Mouse (Mus musculus) WW6 (cell line): ENCODE measurements at regions not wholly inside any gene's neighbourhood (a gene's known extent, or its start where the extent isn't known, plus 50 kb on each side); places are given as distances from the start of the nearest gene placed in this dataset.

Experiments used
- DNase-seq: peaks from one replicate; pipeline ENCODE4 v3.0.0-alpha.2; 2013; ENCODE audit warnings: low read depth, low spot score

DNA sequence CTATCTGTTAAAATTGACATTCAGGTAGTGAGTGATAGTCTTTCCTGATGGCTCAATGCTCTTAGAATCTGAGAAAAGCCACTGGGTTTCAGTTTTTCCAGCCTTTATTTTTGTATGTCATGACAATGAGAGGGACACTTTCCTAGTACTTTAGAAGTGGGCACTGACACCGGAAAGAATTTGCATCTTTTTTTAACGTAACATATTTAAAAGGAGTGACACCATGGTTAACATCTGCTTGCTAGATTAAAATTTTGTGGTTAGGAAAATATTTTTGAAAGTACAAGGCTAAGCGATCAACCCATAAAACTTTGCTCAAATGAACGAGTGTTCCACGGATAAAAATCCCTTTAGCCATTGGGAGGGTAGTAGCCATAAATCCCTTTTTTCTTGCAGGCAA lies 174.7 kb downstream of the 1700129C05Rik start:
- DNase-seq = no peak

DNA sequence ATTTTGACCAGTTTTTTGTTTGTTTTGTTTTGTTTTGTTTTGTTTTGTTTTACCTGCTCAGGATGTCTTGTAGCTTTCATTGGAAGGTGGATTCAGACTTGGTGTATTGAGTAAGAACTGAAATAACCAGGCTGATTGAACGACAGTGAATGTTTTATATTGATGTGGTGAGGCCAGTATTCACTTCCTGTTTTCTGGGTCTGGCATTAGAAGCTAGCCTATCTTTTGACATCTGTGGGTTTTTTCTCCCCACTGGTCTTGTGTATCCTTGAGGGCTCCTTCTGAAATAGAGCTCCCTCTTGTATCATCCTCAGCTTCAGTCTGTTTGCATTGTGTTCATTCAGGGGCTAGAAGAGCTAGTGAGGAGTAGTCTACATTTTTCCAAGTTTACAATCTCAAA lies 175.5 kb downstream of the 1700129C05Rik start:
- no peak for DNase-seq

DNA sequence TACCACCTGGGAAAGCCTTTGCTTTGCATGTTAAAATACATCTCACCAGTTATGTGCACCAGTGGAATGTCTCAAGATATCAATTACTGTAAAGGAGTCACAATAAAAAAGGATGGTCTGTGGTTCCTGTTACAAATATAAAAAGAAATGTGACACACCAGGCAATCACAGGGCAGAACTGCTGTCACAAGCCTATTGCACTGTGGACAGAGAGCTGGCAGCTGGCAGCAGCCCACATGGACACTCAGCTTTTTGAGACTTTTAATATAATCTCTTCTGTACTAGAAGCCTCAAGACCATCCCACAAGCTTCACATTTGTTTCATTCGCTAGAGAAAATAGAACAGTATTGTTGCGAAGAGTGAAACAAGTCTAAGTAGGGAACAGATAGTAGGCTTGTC lies 197.7 kb downstream of the 1700129C05Rik start:
- DNase-seq = no peak

DNA sequence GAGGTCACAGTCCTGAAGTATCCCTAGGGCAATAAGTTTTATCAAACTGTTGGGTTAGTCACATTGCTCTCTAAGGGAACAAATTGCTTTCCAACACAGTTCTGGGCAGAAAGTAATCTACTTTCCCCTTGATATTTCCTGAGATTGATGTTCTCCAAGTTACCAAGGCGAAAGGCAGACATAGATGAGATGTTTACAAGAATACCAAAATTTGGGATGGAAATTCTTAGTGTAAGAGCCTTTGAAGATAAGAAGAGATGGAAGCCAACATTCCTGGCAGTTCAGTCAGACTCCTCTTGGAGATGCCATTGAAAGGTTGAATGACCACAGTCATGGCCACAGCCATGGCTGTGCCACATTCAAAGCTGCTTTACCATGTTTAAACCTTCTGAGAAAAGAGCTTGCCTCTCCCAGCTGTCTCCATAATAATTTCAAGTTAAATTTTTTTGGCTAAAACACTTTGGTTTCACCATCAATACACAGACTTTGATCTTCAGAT lies 199.4 kb downstream of the 1700129C05Rik start:
- no peak for DNase-seq

DNA sequence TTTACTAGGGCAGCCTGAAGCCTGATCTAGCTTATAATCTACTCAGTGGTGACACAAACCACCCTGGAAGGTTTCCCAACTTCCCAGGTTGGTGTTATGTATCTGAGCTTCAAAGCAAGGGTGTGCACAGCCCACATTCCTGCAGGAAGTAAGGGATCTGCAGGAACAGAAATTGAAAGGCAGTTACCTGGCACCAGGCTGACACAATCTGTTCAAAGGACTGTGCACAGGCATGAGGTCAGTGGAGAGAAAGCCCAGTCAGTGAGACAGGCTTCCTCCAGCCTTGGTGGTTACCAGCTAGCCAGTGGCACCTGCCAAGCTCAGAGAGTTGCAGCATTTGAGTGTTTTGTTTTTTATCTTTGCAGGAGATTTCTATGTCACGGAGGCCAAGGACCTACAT lies 203.6 kb downstream of the 1700129C05Rik start:
- DNase-seq = no peak

DNA sequence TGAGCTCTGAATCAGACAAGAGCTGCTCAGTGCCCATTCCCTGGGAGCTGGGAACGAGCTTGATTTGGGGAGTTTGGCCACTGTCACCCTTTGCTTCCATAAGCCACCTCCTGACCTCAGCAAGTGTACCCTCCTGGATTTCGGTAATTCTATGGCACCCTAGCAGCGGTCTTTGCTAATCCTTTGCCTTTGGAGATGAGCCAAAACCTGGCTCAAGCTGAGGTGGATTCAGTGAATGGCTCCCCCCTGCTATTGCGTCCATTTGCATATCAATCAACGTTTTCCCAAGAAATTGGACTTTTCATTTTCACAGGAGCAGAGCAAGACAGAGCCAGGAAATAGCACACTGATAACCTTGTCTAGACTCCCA lies 204.1 kb downstream of the 1700129C05Rik start:
- no peak for DNase-seq

DNA sequence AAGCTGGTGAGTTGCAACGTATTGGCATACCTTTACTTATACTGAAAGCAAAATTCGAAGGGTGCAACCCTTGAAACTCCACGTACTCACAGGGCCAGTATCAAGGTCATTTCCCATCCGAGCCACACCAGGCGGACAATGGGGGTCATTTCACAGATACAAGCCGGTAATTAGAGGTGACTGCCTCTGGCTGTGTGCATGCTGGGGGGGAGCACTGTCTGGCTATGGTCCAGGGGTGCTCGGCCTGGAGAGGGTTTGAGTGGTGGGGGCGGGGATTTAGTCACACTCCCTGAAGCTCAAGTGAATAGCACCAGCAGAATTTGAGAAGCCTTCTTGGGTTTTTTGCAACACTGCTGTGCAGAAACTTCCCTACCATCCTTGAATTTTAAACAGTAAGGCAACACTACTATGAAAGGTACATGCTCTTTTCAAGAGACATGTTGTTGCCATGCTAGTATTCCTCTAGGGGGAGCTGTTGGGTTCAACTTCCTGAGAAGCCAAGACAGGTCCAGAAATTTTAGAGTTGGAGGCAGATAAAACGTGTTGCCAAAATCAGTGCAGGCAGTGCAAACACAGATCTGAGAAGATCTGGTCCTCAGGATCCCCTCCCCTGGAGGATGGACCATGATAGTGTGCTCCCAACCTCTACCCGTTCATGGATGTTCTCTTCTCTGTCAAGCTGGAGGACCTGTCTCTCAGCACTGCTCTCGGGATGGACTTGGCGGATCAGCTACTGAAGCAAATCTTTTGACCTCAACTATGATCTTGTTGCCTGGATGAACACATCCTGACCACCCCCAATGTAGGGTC lies 204.7 kb downstream of the 1700129C05Rik start:
- DNase-seq = no peak

DNA sequence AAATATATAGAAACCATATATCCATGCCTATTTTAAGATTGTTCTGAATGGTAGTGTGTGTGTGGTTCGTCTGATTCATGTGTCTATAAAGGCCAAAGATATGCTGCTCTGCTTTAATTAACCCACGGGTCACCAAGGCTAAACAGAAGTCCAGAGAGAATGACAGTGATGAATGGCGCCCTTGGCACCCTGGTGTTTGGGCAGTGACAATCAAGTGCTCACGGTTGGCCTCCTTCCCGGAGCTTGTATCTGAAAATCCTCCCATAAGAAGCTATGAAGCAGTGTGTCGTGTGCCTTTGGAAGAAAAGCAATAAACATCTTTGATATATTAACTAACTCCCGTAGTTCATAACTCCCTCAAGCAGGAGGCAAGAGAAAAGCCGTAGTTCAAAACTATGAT lies 205.4 kb downstream of the 1700129C05Rik start:
- no peak for DNase-seq

DNA sequence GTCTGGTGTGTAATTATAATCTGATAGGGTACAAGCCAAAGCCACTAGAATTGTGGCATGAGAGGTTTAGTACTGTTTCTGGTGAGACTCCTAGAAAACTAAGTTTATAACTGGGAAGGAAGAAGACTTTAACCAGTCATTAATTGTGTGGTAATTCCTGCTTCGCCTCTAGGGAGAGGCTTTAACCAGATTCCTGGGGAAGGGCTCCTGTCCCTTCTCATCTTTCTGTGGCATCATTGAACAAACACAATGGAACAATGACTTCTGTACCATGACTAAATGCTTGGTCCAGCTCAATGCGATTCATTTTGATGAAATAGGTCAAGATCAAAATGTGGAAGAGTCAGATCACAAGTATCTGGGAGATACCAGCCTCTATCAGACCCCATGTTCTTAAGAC lies 206.6 kb downstream of the 1700129C05Rik start:
- no peak for DNase-seq

DNA sequence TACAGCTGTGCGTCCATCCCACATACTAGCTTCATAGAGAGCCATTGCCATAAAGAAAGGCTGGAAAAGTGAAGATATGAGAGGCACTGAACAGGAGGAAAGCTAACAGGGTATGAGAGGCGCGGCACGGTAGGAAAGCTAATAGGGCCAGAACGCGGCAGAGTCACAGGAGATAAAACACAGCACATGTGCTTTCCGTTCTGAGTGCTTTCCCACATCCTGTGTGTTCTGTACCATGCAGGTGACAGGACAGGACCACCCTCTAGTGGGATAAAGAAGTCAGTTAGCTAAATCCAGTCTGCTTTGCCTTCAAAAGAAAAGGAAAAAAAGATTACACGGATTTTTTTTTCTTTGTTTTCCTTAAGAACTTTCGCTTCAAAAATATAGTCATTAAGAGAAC lies 224.8 kb downstream of the 1700129C05Rik start:
- no peak for DNase-seq

DNA sequence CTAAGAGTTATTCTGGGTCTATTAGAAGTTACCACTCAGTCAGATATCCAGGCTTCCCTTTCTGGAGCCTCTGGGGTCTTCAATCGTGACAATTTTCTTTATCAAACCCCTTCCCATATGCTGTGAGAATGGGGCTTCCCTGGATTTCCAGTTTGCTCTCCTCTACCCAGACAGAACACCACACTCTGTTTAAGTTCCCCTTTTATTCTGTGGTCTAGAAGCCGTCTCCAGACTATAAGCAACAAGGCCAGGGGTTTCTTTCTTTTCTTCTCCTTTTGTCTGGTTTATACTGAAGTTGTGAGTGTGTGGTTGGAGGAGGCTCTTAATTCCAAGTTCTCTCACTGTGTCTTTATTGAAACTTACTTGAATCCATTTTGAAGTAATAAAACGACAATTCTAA lies 225.5 kb downstream of the 1700129C05Rik start:
- DNase-seq = no peak

DNA sequence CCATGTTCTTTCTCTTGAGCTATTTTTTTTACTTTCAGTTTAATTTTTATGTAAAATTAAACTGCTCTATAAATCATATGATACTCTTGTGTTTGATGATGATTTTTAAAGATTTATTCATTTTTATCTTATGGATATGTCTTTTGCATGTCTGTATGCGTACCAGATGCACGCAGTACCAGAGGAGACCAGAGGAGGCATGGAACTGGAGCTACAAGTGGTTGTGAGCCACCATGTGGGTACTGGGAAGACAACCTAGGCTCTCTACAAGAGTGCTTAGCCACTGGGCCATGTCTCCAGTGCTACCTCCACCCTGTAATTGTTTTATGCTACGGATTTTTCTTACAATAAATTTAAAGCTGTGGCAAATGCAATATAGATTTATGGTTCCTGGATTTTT lies 227.8 kb downstream of the 1700129C05Rik start:
- DNase-seq = no peak

DNA sequence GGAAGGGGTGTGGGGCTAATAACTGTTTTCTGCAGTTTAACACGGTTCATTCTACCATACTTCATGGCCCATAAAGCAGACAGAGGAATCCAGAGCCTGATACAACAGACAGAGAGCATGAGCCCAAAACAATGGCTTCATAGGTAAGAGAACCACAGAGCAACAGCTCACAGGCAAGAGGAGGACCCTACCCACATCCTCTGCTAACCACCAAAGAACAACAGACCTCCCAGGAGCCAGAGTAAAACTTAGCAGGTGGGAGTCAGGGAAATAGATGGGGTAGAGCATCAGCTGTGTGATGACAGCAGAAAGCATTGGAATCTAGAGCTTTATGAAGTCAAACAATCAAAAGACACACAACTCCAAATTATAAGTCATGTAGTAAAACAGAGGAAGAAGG lies 231.8 kb downstream of the 1700129C05Rik start:
- no peak for DNase-seq

DNA sequence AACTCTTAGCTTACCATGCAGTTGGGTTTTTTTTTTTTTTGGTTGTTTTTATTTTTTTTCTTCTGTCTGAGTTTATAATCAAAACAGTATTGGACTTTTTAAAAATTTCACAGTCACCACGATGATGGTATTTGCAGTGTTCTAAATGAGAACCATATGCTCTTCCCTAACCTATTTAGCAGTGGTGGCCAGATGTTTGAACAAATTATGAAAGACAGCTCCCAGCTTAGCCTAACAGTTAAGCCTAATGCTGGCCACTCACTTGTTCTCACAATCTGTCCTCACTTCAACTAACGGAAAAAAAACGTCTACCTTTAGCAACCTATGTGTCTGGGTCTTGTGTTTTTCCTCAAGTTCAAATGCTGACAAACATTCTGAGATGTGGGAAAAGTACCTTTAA lies 234.8 kb downstream of the 1700129C05Rik start:
- DNase-seq = no peak

DNA sequence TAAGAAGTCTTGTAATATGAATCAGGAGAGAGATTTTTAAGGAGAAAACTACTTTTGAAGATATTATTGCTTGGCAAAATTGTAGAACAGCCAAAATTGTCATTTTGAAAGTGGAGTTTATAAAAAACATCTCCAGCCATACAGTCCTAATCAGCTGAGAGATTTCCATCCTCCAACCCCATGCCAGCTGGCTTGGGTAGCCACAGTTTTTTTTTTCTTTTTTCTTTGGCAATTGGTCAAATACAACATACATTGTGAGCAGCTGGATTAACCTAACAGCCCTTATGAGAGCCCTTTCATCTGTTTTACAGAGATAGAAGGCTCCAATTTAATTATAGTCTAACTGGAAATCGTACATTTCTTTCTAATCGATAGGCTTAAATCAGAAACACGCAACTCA lies 235.3 kb downstream of the 1700129C05Rik start:
- no peak for DNase-seq

DNA sequence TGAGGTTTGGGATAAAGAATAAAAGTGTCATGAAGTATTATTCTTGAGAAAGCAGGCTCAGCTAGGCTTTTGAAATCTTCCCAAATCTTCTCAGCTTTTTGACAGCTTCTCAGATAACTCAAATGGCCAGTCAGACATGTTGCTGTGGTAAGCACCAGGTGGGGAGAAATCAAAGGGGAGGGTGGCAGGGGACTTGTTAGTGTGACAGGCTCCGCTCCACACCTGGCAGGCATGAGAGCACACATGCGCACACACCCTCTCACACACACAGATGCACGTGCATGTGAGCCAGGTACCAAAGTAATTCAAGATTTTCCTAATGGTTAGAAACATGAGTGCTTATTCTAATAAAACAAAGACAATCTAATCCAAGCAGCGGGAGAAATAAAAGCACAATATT lies 236.1 kb downstream of the 1700129C05Rik start:
- no peak for DNase-seq

DNA sequence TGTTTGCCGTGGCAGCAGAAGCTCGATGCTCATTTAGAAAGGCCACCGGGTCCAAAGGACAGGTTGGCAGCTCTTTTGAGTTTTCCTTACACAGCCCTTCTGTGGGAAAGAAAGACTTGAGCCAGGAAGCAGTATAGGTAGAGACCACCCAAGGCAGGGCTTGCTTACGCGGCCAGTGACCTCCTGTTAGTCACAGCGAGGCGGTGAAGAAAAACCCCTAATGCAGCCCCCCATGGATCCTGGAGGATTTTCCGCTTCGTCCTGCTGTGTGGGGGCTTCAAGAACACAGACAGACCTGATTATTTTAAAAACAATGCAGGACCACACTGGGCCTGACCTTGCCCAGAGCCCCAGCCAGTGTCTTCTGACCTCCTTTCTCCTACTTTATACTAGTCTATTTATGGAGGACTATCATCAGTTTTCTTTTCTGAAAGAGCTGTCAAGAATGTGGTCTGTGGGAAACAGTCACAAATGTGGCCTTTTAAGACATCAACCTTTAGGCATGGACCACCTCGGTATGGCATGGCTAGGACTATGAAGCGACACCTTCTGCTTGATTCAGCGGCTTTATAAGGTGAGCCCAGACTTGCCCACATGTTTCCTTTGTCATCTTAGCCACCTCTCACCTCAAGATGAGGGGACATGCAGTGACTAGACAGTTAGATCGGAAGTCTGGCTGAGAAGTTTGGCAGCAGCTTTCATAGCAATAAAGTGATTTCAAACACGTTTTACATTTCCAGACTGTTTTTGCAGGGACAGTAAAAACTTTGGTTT lies 274.3 kb downstream of the 1700129C05Rik start:
- no peak for DNase-seq

DNA sequence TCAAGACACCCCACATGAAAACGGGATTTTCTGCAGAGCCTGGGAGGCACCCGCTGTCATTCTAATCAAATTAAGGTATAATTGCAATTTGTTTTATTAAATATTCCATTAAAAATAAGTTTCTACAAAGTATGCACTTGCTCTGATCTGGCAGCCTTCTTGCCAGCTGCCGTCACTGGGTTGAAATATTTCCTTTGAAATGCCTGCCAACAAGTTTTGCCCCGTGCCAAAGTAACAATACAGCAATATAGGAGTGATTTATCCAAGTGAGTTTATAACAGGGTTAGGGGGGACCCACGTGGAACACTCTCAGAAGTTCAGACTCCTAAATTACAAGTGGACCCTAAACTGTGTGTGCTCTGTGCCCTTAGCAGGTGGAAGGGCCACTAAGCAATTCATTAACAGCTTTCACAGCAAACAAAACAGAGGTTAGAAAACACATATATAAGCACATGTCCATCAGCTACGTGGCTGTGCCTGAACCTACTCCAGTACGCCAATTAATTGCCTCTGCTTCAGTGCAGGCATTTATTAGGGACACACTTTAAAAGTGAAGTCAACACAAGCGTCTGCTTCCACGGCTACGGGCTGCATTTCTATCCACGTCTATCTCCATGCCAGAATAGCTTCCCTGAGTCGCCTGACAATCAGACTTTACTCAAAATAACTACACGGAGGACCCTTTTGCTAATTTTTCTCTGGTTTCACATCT lies 275.1 kb downstream of the 1700129C05Rik start:
- DNase-seq = no peak

DNA sequence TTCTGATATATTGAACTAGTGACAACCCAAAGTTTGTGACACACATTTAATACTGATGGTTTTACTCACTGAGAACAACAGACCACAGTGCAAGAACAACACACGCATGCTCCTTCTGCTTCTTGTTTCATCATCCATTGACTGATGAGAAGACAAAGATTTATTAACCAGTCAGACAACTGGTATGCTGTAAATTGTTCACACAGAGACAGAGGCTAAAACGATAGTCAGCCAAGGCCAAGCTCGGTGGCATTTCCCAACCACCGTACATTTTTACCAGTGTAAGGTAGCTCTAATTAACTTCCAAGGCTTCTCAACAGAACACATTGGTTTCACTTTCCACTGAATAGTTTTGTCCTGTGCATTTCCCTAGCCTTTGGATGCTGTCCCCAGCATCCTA lies 287.8 kb downstream of the 1700129C05Rik start:
- no peak for DNase-seq

DNA sequence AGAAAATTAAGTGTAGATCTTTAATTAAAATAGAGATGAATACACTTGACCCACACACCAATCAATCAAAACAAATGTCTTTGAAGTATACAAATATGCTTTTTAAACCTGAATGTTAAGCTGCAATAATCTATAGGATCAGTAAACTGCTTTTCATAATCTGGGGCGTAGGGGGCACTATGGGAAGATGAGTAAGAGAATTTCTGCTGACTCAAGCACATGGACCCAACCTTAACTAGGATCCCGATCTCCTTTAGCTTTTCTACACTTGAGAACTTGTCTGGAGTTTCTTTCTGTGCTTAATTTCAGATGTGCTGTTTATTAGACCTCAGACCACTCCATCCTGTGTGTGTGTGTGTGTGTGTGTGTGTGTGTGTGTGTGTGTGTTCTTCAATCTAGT lies 298.1 kb downstream of the 1700129C05Rik start:
- DNase-seq = no peak

DNA sequence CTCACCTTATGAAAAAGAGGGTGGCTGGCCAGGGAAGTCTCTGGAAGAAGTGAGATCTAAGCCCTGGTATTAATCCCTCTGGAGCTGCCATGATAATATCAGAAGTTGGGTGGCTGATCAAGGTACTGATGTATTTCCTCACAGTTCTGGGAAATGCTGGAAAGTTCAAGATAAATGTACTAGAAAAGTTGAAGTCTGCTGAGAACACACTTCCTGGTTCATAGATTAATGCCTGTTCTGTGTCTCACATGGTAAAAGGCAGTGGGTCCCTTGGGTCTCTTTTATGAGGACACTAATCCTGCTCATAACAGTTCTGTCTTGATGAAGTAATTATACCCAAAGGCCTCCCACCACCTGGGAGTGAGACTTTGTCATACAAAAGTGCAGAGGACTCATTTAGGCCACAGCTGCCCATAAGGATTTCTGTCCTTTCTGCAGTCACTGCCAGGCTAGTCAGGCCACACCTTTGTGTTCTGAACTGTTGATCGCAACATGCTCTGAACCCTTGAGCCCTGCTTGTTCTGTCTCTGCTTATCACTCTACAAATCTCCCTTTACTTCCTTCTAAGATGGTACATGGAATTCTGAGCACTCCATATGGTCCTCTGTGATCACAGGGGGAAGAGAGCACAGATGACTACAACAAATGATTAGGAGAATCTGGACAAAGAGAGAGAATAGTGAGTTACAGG lies 300.4 kb downstream of the 1700129C05Rik start:
- no peak for DNase-seq

DNA sequence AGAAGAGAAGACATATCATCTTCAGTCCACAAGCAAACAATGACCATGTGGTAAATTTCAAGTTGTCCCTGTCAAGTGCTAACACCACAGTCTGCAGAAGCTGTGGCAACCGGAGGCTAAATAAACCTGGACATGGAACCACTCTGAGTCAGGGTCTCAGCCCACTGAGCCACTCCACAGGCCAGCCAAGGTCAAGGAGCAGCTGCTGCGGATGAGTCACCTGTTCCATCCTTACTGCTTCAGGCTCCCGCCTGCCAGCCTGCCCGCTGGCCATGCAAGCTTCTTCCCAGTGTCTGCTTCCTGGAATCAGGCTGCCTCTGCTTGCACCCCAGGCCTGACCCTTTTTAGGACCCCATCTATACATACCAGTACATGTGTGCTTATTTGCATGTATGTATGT lies 319.8 kb downstream of the 1700129C05Rik start:
- DNase-seq = no peak
